Mouse (Mus musculus): ENCODE measurements around the gene Bmp7.
A peak's percentile ranks its signal among the peaks of the same experiment; 100 is the strongest.

Gene Bmp7

DNA sequence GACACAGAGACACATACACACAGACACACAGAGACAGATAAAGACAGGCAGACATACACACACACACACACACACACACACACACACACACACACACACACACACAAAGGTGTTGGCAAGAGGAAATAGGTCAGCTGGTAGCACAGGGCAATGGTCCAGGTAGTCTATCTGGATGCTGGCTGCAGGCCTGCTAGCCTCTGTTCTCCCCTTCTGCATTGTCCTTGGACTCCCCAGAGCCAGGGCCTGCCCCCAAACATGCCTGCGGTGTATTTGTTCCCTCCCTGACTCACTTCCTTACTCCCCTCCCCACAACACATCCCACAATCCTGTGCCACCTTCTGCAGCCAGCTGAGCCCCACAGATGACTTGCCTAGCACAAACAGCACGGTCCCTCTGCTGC, 86.0 kb downstream of the Bmp7 start:
- DNase-seq (ENCODE audit: low spot score in 2 of 2): no peak

DNA sequence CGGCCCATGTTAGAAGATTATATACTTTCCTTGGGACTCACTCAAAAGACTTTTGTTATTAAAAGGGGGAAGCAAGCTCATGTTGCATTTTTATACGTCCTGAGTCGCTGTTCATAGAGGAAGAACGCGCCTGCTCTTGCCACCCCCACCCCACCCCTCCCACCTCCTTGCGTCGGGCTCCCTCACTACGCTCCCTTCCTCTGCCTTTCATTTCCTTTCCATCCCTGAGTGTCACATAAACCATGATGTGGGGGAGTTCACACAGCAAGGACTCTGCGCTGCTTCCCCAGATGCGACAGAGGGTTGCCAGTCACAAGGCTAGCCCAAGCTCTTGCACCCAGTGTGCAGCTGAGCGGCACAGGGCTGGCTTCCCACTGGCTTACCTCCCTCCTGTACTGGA, 88.3 kb downstream of the Bmp7 start:
- no peak for DNase-seq (ENCODE audit: low spot score in 2 of 2)

DNA sequence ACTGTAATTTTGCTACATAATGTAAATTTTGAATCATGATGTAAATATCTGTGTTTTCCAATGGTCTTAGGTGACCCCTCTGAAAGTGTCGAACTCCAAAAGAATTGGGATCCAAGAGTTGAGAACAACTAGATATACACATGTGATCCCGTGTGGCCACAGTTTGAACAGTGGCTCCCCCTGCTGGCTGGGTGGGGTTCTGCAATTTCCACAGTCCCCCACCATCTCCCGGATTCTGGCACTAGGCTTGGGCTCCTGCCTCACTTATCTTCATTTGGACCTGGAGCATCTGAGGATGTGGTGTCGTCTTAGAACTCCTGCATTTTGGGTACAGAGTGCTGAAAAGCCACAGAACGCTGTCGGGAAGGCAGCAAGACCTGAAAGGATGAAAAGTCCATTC, 91.9 kb downstream of the Bmp7 start:
- DNase-seq (ENCODE audit: low spot score in 2 of 2): no peak

DNA sequence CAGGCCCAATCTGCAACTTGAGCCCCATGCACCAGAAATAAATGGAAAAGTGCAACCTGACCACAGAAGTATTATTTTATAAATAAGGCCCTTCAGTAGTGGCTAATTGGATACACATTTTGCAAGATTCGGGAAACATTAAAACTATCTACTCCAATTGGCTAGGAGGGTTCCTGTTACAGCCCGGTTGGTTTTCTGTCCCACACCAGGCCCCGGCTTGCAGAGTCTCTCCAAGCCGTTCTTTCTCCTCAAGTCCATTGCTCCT, 93.9 kb downstream of the Bmp7 start:
- no peak for DNase-seq (ENCODE audit: low spot score in 2 of 2)

DNA sequence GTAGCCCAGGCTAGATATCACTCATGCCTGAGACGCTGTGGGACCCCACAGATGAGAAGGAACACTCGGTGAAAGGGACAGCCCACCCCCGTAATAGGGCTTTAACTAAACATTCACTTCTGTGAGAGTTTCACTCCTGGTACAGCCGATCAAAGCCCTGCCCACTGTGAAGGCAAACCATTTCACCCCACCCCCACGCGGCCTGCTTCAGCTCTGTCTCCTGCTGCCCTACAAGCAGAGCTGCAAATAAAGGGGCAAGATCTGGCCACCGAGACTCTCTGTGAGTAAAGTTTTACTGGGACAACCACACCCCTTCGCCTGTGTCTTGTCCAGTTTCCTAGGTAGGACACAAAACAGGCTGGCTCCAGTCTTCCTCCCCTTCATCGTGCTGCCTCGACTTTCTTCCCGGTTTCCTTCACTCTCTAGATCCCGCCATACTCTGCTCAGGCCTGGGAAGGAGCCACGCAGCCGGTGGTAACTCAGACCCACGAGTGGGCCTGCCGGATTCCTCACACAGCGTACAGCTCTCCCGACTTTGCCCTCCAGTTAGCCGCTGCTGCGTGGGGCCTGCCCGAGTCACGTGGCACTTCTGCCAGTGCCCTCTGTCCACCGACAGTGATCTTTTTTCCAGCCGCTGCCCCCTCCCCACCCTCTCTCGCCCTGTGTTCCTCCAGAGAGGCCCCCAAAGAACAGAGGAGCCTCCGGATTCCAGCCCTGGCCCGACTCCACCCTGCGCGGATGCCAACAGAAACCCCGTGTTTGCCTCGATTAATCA, 94.4 kb downstream of the Bmp7 start:
- DNase-seq (ENCODE audit: low spot score in 2 of 2): no peak

DNA sequence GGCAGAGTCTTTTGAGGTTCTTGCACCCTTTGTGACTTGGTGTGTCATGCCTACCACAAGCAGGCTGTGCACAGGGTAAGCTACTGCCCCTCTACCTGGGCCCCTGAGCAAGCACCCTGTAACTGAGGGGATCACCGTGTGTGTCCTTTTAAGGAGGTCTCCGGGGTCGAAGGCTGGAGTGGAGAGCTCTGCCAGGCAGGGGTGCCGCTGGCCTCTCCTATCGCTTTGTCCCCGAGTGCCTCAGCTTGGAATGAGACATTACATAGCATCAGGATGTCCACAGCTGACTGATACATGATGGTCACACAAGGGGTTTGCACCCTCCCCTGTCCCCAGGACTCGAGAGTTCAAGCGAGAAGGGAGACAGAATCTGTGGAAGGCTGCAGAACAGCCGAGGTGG, 96.2 kb downstream of the Bmp7 start:
- no peak for DNase-seq (ENCODE audit: low spot score in 2 of 2)

DNA sequence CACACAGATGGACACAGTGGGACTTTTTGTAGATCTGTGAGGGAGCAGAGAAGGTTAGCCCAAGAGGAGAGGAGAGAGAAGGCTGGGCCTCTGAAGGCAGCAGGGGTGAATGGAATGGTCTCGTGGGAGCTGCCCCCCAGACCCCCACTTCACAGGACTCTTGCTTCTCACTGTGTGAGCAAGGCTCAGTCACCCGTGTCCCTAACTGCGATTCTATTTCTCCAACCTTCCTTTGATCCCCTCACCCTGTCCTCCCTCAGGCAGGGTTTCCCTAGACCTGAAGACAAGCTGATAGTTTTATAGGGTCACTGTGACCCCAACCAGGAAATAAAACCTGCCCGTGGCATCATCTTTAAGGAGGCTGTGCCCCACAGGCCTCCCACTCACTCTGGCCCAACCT, 97.8 kb downstream of the Bmp7 start:
- no peak for DNase-seq (ENCODE audit: low spot score in 2 of 2)

DNA sequence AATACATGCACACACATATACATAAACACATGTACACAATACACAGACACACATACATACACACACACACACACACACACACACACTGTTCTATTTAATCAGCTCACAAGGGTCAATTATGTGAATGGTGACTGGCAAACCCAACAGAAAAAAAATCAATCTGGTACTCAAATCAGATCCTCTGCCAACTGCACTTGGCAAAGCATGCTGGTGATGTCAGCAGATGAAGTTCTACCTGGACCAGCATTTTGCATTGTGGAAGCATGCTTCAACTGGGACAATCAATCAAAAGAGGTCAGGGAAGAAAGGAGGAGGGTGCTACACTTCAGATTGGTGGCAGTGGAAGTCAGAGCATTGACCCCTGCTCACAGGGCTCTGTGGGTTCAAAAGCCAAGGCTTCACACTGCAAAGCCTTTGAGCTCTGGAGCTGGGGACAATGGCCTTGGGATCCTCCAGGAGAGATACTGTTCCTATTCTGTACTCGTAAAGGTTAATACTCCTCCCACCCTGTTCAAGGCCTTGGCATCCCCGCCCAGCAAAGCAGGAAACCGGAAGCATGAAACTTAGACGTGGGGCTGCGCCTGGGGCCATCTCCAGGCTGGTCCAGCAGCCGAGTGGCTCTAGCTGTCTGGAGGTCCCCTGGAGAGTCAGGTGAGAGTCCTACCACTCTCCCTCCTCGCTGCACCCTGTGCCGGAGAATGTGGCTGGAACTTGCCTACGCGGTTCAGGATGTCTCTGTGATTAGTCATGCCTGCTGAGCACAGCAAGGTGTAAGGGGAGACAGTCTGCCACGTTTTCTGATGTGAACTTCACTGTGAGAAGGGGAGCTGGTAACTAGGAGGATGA, 99.0 kb downstream of the Bmp7 start:
- no peak for DNase-seq (ENCODE audit: low spot score in 2 of 2)

DNA sequence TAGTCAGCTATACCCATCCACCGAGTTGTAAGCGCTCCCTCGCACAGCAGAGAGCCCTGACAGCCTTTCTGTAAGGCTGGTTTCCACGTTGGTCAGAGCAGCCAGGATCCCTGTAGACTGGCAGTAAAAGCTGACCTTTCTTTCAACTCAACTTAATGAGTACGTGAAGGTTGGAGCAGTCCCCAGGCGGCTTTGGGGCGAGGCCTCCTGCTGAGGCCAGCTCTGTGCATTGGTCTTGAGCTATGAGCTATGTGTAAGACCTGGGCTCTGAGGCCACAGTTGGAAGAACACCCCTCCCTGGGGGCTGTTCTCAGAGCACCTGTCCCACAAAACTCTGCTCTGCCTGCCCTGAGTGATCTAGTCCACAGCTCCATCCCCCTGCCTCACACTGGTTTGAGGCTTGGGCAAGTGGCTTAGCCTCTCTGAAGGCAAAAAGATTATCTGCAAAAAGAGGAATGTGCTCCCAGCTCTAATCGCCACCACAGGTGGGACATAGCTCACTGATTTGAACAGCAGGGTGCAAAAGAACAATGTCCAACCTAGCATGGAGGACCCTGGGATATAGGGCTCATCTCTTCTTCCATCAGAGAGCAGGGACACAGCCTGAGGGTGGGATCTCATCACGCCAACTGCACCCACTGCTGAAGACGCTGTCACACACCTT, 100.7 kb downstream of the Bmp7 start:
- DNase-seq (ENCODE audit: low spot score in 2 of 2): no peak

DNA sequence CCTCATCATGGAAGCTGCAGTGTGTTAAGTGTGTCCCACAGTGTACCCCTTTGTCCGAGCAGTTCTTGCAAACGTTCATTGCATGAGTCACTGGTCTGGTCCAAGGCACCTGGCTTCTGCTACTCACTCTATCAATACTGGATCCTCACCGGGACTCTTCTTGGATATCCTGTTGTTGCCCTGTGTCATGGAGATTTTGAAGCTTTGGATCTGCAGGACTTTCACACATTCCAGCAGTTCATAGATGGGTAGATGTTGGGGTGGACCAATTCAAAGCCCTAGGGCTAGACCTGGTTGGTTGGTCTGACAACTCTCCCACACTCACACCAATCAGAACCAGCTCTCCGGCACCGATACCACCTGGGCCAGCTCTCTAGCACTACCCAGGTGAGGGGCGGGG, 103.6 kb downstream of the Bmp7 start:
- DNase-seq (ENCODE audit: low spot score in 2 of 2): no peak

DNA sequence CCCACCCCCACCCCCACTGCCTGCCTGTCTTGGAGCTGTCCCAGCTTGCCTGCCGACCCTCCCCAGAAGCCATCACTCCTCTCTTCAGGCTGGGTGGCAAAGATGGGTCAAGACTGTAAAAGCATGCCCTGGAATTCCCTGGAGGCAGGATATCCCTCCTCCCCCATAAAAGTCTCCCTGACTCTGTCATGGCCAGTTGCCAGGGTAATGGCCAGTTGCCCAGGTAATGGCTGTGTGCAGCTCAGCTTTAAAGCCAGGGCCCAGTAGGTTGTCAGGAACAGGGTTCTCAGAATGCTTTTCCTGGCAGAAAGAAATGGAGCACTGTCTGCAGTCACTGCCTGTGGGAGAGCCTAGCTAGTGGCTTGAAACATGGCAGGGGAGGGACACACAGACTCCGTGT, 106.9 kb downstream of the Bmp7 start:
- no peak for DNase-seq (ENCODE audit: low spot score in 2 of 2)

DNA sequence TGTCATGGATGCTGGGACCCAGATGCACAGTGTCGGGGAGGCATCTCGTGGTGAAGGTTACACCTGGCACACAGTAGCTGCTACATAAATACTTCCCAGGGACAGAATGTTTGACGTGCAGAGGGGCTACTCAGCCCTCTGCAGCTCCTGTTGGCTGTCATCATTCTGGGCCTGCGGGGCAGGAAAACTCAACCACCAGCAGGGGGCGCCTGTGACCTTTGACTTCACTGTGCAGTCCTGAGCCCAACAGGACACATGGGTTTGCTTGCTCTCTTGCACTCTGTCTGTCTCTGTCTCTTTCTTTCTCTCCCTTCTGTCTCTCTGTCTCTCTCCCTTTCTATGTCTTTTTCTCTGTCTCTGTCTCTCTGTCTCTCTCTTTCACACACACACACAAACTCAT, 108.4 kb downstream of the Bmp7 start:
- peak; percentile 34 to 45 for DNase-seq (ENCODE audit: low spot score in 2 of 2)

DNA sequence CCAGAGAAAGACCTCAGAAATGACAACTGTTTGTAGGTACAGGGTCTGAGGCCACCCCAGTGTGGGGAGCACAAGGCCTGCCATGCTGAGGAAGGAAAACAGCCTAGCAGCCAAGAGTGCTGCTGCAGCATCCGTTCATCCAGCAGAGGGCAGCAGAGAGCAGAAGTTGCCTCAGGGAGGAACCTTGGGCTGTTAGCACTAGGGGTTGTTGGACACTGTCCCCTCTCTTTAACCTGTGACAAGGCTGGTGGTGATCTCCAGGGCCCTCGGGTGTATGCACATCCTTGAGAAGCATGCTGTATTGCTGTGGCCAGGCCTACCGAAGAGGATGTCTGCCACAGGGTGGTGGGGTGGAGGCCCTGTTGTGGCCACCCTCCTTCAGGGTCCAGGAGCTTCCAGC, 109.0 kb downstream of the Bmp7 start:
- DNase-seq (ENCODE audit: low spot score in 2 of 2): peak; percentile 61 to 62

DNA sequence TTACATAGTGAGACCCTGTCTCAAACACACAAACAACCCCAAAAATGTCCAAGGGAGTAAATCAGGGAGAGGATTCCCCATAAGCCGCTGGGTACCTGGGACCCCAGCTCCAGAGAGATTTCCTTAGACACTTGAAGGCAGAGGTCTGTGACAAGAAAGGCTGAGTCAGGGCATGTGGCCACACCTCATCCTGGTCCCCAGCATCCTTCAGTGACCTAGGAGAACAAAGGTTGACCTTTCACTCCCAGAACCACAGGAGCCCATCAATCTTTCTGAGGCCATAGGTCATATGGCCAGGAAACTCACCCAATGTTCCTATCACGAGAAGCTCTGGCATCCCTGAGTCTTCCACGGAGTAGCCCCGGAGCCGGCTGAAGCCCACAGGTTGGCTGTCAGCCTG, 111.9 kb downstream of the Bmp7 start:
- no peak for DNase-seq (ENCODE audit: low spot score in 2 of 2)

DNA sequence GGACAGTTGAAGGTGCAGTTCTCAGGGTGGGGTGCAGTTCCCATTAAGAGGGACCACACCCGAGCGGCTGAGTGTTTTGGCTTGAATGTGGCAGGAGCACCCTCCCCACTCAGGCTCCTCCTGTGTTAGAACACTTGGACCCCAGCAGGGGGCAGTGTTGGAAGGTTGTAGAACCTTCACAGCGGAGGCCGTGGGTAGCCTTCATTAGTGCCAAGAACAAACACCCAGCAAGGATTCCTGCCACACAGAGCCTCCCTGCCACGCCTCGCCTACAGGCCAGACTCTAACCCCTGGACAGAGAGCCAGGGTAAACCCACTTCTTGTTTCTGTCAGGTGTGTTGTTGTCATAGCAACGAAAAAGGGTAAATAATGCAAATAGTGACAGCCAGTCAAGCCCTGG, 112.6 kb downstream of the Bmp7 start:
- DNase-seq (ENCODE audit: low spot score in 2 of 2): no peak

DNA sequence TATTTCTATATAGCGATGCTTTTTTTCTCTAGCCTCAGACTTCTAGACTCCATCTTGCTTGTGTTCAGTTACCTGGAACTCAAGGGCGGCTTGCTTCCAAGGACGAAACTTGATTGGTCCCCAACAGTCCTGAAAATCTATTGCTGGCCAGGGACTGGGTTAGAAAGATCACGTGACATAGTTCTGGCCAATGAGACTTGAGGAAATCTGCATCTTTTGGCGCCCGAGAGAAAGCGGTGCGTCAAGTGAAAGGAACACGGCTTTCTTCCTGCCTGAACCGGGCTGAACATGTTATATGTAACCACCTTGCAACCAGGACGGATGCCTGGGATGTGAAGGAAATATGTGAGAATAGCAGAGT, 114.4 kb downstream of the Bmp7 start:
- no peak for DNase-seq (ENCODE audit: low spot score in 2 of 2)

DNA sequence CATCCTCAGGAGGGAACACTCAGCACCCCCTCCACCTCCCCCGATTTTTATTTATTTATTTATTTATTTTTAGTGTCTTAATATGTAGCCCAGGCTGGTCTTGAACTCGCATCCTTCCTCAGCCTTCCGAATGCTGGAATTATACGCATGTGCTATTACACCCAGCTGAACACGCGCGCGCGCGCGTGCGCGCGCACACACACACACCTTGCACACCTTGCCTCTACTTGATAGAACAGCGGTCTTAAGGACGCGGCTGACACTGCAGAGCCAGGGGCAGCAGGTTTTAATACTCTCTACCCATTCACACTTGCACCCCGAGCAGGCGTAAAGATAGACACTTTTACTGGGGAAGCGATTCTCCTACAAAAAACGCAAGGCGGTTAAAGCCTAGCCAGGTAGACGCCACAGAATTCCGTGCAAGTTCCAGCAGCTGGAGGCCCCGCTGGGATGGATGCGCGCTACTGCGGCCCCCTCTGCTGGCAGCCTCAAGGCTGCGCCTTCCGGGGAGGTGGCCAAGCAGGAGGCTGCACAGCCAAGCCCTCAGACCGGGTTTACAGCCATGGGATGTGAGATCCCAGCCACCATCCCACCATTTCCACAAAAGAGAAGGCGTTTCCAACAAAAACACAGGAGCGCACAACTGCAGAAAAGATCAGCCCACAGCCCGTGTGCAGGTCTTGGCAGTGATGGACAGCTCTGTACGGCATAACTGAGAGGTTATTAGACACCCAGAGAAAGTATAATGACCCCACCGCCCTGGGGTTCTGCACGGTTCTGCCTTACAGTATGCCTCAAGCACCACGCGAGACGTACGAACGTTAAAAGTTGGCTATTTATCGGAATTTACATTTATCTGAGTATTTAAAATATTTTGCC, 115.0 kb downstream of the Bmp7 start:
- no peak for DNase-seq (ENCODE audit: low spot score in 2 of 2)

DNA sequence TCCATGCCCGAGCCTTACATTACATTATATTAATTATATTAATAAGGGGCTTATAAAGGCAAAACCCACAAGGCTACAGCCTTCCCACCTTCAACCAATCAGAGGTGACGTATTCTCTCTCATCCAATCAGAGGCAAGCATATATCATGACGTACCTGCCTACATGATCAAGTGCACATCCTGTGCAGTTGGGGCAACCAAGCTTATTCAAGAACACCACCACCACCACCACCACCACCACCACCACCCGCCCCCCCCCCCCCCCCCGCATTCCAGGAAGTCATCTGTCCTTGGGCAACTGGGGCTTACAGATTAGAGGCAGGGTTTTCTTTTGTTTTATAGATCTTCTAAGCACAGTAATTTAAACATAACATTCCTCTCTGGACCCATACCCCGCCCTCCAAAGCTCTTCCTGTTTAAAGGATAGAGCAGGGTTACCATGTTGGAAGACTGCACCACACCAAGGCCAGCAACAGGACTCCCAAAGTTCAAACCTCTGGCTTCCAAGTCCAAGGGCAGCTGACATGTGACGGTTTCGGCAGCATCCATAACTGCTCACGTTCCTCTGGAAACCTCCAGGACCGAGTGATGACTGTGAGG, 121.4 kb downstream of the Bmp7 start:
- no peak for DNase-seq (ENCODE audit: low spot score in 2 of 2)
